Mouse (Mus musculus): ENCODE measurements around the gene Nab1. TPM values are rescaled to one million over a fixed set of nuclear protein-coding genes. Genes with fewer than 3 reads are reported as not detected.
"Not testable (repeated sequence)": the region's sequence is repeated elsewhere in the genome, so short reads cannot be mapped to it uniquely, and the experiment has no call there.

The Nab1 gene
- 12.4 and 13.3 TPM in 2 replicates for polyA plus RNA-seq (2012; rRNA removed)

DNA sequence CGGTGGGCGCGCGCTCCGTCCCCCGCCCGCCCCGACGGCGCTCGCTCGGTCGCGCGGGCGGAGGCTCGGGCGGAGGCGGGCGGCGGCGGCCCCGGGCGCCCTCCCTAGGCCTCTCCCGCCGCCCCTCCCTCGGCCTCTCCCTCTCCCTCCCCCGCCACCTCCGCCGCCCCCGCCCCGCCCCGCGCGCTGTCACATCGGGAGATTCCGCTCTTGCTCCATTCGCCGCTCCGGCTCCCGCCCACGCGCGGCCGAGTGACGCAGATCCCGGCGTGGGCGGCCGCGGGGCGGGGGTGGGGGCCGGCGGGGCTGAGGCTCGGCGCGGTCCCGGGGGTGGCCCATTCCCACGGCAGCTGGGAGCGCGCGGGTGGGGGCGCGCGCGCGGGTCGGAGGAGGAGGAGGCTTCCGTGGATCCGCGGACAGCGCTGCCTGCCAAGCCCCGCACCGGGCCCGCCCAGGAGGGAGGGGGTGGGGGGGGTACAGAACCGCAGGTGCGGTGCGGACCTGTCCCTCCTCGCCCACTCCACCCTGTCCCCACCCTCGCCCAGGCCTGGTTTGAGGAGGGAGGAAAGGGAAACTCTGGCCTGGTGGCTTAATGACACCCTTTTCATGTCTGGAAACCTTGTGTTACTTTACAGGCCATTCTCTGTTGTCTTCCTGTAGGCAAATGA, at the start of gene Nab1:
Gene Nab1 (minus strand): TSS at position 366 of the 668 bp plus-strand sequence.
- no peak for DNase-seq (ENCODE audit: low read depth)

DNA sequence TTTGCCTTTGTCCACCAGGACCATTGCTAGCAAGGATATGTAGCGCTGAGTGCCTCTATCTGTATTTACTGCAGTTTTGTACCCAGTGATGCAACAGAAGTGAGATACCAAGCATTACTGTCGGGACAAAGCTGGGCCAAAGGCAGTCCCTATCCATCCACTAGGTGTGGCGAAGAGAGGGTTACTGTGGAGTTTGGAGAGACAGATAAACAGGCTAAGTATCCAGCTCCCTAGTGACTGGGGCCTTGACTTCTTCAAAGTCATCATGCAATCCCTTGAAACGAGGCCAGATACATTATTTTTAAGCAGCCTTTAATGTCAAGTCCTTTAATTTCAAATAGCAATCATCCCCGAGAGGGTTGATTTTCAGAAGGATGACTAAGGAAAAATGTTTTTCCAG, 47.0 kb upstream of the Nab1 start:
- DNase-seq (ENCODE audit: low read depth): no peak

DNA sequence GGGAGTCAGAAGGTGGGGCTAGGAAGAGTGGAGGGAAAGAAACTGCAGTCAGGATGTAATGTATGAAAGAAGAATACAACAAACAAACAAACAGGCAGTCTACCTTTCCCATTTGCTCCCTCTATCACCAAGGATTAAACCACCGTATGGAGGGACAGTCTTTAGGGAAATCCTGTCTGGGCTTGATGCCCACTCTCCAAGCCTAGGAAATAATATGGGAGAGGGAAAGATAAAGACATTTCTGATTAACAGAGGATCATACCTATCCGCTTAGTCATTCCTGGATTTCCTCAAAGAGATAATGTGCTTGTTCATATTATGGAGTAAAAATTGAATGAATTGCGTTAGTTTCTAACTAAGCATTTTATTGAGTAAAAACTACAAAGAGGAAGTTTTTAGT, 46.3 kb upstream of the Nab1 start:
- DNase-seq (ENCODE audit: low read depth): no peak

DNA sequence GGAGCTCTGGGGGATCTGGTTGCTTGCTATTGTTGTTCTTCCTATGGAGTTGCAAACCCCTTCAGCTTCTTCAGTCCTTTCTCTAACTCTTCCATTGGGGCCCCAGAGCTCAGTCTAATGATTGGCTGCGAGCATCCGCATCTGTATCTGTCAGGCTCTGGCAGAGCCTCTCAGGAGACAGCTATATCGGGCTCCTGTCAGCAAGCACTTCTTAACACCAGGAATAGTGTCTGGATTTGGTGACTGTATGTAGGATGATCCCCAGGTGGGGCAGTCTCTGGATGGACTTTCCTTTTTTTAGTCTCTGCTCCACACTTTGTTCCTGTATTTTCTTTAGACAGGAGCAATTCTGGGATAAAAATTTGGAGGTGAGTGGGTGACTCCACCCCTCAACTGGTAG, 39.6 kb upstream of the Nab1 start:
- not testable (repeated sequence) for DNase-seq (ENCODE audit: low read depth)

DNA sequence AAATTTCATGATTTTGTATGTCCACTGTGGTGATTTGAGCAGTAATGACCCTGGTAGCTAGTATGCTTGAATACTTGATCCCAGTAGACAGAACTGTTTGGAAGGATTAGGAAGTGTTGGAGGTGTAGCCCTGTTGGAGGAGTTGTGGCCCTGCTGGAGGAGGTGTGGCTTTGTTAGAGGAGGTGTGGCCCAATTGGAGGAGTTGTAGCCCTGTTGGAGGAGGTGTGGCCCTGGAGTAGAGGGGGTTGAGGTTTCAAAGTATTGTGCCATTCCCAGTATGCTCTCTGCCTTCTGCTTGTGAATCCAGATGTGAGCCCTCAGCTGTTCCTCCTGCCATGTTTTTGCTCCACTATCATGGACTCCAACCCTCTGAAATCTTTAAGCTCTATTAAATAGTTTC, 29.5 kb upstream of the Nab1 start:
- DNase-seq (ENCODE audit: low read depth): no peak

DNA sequence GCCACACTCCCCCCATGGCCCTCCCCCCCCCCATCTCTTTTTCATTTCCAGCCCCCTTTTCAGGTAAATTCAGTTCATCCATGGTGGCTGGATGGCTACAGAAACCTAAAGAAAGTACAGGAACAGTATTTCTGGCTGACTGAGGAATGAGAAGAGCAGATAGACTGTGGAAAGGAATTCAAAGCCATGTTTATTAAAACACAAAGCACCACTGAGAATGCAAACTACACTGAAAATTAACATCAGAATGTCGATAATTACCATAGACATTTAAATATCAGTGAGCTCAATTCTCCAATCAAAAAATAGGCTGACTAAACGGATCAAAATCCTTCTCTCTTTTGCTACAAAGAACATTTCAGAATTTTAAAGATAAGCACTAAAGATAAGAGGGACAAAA, 27.2 kb upstream of the Nab1 start:
- no peak for DNase-seq (ENCODE audit: low read depth)

DNA sequence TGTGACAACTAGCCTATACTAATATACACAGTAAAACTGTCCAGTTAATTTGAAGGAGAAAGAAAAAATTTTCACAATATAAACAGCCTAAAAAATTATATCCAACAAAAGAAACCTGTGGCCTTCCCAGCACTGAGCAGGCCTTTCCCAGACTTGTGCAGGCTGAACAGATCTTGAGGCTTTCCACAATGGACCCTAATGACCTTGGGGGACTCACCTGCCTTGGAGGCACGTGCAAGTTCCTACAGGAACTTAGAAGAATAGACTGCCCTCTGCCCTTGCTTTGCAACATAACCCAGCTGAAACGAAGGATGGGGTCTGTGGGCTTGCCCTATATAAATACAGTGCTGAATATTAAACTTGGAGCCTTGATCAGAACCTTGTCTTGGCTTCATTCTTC, 26.8 kb upstream of the Nab1 start:
- no peak for DNase-seq (ENCODE audit: low read depth)

DNA sequence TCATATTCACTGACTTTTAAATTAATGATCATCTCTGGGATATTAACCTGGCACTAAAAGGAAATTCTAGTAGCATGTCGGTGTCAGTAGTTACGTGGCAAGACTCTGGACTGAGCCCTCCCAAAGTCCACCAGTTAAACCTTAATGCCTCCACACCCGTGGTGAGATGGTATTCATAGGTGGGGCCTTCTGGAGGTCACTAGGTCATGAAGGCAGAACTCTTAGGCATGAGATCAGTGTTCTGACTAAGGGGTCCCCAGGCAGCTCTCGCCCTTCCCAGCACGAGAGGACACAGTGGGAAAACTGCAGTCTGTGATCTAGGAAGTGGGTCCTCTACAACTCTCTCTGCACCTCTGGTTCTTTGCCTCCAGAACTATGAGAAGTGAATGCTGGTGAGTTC, 24.2 kb upstream of the Nab1 start:
- no peak for DNase-seq (ENCODE audit: low read depth)

DNA sequence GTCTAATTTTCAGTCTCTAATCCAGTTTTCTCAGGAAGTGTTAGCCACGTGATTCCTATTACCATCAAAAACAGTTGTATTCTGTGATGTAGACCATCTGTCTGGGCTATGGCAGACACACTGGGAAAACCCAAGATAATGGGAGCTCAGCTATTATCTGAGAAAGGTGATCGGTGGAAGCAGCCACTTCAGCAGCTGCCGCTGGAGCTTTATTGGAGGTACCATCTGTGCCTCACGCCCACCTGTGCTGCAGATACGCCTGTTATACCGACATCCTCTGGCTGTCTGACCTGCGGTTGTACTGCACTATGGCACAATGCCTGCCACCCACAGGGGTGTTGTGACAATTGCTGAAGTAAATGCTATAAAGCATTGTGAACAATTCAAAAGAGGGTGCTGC, 23.7 kb upstream of the Nab1 start:
- DNase-seq (ENCODE audit: low read depth): no peak

DNA sequence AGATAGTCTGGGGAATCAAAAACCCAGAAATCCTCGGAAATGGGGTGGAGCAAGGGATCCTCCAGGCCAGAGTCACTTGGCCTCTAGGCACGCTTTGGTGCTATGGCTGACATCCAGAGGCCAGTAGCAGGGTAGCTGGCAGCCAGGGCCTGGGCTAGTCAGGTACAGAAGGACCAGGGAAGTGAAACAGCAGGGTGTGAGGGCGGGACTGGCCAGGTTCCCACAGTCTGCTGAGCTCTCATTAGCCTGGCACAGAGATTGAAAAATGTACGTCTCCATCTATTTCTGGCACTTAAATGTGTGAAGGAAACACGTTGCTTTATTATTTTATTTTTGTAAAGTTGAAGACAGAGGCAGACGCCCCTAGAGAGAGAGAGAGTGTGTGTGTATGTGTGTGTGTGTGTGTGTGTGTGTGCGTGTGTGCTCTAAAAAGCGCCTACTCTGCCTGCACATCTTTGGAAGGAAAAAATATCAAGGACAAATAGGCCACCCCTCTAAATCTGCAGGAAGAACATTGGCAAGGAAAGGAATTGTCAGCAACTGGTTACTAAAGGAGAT, 21.0 kb upstream of the Nab1 start:
- DNase-seq (ENCODE audit: low read depth): no peak

DNA sequence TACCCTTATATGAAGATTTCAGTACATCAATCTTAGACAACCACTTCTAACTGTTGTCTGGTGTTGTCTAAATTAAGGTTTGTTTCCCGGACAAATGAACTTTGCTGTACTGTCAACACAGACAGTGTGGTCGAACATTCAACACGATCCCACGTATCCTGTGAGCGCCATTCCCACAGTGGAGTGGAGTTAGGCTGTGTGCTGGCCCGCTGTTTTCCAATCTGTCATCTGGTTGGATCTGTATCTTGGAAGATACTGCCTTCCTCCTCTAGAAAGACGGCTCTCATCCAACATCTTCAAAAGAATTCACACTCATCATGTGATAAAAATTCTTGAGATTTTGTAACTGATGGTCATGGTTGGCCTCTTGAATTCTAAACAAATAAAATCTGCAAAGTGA, 19.7 kb upstream of the Nab1 start:
- no peak for DNase-seq (ENCODE audit: low read depth)

DNA sequence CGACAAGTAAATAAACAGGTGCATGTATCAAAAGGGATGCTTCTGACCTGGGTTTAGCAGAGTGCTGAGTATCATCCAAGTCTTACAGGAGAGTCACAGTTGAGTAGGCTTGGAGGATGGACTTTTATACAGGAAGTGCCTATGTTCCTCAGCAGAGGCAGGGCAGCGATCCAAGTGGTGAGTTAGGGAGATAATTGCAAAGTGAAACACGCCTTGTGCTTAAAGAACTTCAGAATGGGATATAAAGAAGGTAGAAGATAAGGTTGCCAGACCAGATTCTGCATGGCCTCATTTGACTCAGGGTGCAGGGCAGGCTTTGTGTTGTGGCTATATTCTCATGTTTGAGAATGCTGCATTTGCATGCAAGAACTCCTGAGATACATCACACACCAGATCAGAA, 14.8 kb upstream of the Nab1 start:
- no peak for DNase-seq (ENCODE audit: low read depth)

DNA sequence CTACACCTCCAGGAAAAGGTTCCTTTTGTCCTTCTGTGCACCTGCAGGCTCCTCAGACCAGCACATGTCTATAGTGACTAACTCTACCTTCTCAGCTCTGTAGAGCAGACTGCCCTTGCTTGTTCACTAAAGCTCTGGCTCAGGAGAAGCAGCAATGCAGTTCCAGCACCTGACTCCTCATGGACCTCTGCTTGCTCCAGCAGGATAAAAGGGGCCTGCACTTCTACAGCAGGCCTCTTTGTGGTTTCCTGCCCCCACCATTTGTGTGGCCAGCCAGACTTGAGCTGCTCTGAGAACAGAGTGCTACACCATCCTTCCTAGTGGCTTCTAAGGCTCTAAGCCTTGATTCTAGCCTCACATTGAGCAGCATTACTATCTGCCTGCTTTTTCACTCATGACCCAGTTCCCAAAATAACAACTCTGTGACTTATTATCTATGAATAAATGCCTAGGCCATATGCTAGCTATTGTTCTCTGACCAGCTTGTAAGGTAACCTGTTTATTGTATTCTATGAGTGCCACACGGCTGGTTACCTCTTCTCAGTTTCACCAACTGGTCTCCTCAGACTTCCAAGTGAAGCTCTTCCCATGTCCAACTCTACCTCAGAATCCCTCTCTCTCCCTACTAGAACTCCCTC, 11.4 kb upstream of the Nab1 start:
- DNase-seq (ENCODE audit: low read depth): no peak

DNA sequence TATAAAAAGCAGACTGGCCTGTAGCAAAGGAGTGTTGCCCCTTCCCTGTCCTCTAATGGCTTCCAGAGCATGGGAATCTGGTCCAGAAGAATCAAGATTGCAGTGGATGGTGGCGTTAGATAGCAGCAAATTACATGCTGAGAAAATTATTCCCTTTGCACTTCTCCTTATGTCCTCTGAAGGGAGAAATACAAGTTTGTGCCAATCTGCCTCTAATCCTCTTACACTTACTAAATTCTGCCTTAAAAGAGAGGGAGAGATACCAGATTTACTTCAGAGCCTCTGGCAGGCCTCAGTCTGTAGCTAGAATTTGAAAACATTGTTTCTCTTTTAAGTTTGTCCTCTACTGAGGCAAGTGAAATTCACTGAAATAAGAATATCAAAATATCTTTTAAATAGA, 5.7 kb upstream of the Nab1 start:
- no peak for DNase-seq (ENCODE audit: low read depth)

DNA sequence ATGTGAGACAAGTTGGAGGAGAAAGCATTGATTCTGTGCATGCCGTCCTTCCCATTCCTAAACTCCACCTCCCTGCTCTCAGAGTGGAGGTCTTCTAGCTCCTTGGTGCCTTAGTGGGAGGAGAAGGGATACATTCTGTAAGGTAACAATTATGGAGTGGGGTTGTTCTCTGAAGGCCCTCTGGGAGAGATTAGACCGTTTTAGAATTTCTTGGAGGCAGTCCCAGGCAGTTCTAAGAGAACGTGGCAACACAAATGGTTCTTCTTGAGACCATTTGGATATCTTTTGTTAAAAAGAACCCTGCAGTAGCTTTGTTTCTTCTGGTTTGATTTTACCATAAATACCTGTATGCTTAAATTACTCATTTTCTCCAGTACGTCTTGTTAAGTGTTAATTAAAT, 1.8 kb upstream of the Nab1 start:
- DNase-seq (ENCODE audit: low read depth): no peak

DNA sequence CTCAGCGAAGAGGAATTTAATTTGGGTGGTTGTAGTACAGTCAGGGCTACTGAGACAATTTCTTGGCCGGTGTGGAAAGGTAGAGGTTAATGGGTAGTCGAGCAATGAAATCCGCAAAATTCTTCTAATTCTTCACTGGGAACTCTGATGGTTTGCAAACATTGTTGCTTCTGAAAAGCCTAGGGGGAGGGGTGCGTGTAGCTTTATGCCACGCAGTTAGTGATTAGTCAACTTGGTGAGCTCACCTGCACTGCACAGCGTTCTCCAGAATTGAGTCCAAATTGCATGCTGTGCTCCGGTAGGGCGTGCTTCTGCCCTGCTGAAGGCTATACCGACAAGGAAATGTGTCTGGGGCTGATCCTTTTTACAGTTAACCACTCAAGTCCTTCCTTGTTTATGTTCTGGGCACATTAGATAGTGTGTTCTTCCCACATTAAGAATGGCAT, 1.2 kb upstream of the Nab1 start:
- DNase-seq (ENCODE audit: low read depth): no peak

DNA sequence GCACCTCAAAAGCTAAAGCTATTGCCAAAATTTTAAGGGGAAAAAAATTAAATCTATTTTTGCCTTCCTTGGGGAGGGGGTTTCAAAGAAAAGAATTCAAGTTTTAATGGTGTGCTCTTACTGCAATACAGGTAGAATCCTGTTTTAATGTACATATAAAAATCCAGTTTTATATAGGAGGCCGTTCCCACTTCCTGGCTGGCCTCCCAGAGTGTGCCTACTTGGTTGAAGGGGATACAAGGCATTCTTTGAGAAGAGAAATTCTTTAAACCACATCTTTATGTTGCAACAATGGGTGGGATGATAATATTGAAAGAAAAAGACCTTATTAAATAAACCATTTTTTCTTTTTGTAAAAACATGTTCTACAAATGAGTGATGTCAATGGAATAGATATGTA, 611 bp upstream of the Nab1 start:
- no peak for DNase-seq (ENCODE audit: low read depth)

DNA sequence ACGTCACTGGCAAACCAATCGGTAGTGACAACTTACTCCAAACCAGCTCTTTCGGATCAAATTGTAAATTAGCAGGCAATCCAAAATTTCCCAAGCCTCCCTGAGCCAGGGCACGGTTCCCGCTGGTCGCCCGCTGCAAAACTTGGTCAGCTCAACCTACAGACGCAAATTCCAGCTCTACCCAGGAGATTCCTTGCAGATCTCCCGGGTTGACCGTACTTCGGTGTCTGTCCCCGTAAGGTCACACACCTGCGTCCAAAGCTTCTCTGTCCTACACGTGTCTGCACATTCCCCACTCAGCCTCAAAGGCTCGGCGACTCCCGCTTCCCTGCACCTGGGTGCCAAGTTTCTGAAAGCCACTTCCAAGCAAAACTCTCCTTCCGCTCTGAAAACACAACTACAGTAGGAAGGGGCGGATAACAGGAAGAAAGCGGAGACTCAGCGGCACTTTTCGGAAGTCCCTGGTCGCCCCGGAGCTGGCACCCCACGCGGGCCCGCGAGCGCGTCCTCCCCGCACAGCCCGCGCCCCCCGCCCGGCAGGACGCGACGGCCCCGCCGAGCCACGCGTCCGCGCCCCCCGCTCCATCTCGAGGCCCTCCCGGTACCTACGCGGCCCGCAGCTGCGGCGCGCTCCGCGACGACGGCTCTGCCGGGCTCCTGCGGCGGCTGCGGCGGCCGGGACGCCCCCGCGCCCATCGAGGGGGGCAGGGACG, 722 bp downstream of the Nab1 start:
- no peak for DNase-seq (ENCODE audit: low read depth)

DNA sequence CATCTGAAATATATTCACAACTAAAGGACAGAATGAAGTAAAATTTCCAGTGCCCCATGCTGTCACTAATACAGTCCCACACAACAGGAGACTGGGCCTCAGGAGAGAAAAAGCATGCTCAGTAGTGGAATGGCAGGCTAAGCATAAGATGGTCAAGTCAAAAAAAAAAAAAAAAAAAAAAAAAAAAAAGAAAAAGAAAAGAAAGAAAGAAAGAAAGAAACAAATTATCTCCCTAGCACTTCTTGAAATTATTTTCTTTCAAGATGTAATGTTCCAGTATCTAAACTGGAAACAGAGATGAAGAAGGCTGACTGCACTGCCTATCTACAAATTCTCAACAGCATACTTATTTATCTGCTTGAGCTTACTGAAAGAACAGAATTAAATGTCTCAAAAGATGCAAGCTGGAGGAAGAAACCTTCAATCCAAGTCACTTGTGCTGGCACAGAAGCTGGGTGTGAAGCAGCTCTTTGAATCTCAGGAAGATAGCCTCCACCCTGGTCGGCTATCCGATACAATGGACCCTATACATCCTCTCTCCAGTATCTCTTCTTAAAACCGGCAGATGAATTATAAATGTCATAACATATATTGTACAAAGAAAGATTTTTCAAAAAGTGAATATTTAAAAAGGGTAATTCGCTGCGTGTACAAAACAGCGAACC, 1.6 kb downstream of the Nab1 start:
- no peak for DNase-seq (ENCODE audit: low read depth)

DNA sequence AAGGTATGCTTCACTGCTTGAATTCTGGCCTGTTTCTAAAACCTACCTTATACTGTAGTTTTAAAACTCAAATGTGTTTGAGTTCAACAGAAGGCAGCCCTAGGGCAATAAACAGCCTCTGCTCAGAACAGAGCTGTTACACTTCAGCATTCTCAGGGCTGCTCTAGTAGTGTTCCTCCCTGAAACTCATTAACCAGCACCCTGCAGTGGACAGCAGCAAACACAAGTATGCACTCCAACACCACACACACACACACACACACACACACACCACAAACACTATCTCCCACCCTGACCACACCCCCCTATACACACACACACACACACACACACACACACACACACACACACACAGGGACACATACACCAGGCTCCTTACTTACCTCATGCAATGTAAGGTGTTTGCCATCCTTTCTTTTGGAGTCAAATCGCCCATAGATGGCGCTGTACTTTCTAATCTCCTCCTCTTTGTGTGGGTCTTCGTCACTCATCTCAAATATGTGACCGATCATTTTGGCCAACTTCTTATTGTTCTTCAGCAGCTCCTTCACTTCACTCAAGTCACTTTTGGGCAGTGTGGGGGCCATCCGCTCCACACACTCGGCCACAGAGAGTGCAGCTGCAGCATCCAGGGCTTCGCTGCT, 10.8 kb downstream of the Nab1 start:
- DNase-seq (ENCODE audit: low read depth): no peak

DNA sequence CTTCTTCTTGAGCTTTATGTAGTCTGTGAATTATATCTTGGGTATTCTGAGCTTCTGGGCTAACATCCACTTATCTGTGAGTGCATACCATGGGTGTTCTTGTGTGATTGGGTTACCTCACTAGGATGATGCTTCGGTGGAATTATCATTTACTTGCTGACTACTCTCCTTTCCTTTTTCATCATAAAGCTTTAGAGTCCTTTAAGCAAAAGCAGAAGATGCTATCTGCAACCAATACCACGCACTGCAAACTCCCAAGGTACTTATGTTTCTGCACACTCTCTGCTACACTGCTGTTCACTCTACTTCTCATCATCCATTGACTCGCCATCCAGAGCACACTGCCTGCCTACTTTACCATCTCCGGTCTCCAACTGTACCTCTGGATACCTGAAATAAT, 15.5 kb downstream of the Nab1 start:
- DNase-seq (ENCODE audit: low read depth): no peak

DNA sequence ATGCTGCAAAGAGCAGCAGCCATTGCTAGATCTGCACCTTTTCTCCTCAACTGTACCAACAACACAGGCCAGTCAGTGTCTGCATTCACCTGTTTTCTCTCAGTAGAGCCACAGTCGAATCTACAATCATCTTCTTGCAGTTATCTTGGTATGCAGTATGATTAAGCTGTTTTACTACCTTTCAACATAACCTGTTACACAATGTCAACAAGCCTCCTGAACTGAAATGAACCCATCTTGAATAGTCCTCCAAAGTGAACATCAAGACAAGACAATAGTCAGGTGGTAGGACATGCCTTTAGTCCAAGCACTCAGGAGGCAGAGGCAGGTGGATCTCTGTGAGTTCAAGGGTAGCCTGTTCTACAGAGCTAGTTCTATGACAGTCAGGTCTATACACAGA, 26.2 kb downstream of the Nab1 start:
- no peak for DNase-seq (ENCODE audit: low read depth)
